Mouse (Mus musculus) liver, embryonic 16.5 days (tissue): ENCODE data around the gene Erp27. TPM values are rescaled to one million over a fixed set of nuclear protein-coding genes. Genes with fewer than 3 reads are reported as not detected.
"Not testable (repeated sequence)": the region's sequence is repeated elsewhere in the genome, so short reads cannot be mapped to it uniquely, and the experiment has no call there.

Source experiments
- ATAC-seq: fragments of 200-750 bp; cut with Nextera tagmentation; 2 replicates; pipeline ENCODE4 v1.8.0; 2017; ENCODE audit warnings: low read depth, mild to moderate bottlenecking, moderate number of reproducible peaks, moderate library complexity
- H3K27ac ChIP-seq: fragments of 300-500 bp; sonication (generic); 2 replicates; pipeline ENCODE4 v1.5.1; 2014; ENCODE audit warnings: mild to moderate bottlenecking, low read length
- H3K27me3 ChIP-seq: fragments of 300-500 bp; sonication (generic); 2 replicates; pipeline ENCODE4 v1.6.1; 2014; ENCODE audit warnings: low read depth, low read length, mixed read lengths; ENCODE audit not compliant: control insufficient read depth, insufficient read depth
- H3K36me3 ChIP-seq: fragments of 300-500 bp; sonication (generic); 2 replicates; pipeline ENCODE4 v1.6.1; 2014; ENCODE audit warnings: mild to moderate bottlenecking; ENCODE audit not compliant: control insufficient read depth, insufficient read depth
- H3K4me1 ChIP-seq: fragments of 300-500 bp; sonication (generic); 2 replicates; pipeline ENCODE4 v1.6.1; 2014; ENCODE audit warnings: low read depth, low read length, mixed read lengths; ENCODE audit not compliant: control insufficient read depth
- H3K4me2 ChIP-seq: fragments of 300-500 bp; sonication (generic); 2 replicates; pipeline ENCODE4 v1.6.1; 2014; ENCODE audit warnings: low read depth, low read length, mixed read lengths
- H3K4me3 ChIP-seq: fragments of 300-500 bp; sonication (generic); 2 replicates; pipeline ENCODE4 v1.5.1; 2014; ENCODE audit warnings: low read depth, mild to moderate bottlenecking, low read length
- H3K9ac ChIP-seq: fragments of 300-500 bp; sonication (generic); 2 replicates; pipeline ENCODE4 v1.6.1; 2014; ENCODE audit warnings: low read depth, low read length
- H3K9me3 ChIP-seq: fragments of 300-500 bp; sonication (generic); replicated peaks from 2 replicates; pipeline ENCODE4 v1.6.1; 2016; ENCODE audit warnings: low read length; ENCODE audit not compliant: control insufficient read depth
- WGBS: fragments of 180-500 bp; shearing (Covaris S2); extraction: QIAGEN DNeasy Blood & Tissue Kit; methylation state at CpG from one replicate; pipeline ENCODE4 v1.1.7; 2014; ENCODE audit not compliant: insufficient replicate concordance; 5-methylcytosine and 5-hydroxymethylcytosine counted together
- polyA plus RNA-seq: library from polyadenylated mRNA; unstranded; fragments of >200 nt; fragmentation: Nextera tagmentation; extraction: Ambion mirVana; gene quantifications from 2 replicates; pipeline ENCODE4 v1.2.1, GENCODE M21; 2015

The Erp27 gene
- polyA plus RNA-seq, result 0.44 and 0.71 TPM in 2 replicates

- H3K4me3 ChIP-seq, result no peak within 1 kb of the TSS
- WGBS, result 57% methylated on average over 5 of the region's 5 CpGs
- no peaks in the 10 kb centered on the region; the same call in 1 of the 2 replicates for H3K36me3 ChIP-seq
- no peaks in the 10 kb centered on the region for H3K9me3 ChIP-seq
- H3K4me2 ChIP-seq, result no peak within 1 kb of the TSS
- no peak within 1 kb of the TSS for H3K27ac ChIP-seq
- no peak for ATAC-seq
- no peak within 1 kb of the TSS for H3K9ac ChIP-seq
- no peaks in the 10 kb centered on the region for H3K27me3 ChIP-seq
- no peaks in the 10 kb centered on the region for H3K4me1 ChIP-seq
Observed at GRCm38 (mm10) chr6:136922080-136922479, at the start of gene Erp27. Gene Erp27 (minus strand): TSS chr6:136922180.

- 16% methylated on average over 4 of the region's 4 CpGs for WGBS
- not testable (repeated sequence) for ATAC-seq, H3K36me3 ChIP-seq, H3K27me3 ChIP-seq, H3K9ac ChIP-seq, H3K27ac ChIP-seq, H3K4me3 ChIP-seq, H3K4me2 ChIP-seq, H3K9me3 ChIP-seq, H3K4me1 ChIP-seq
Observed at GRCm38 (mm10) chr6:136968877-136969276, 46.9 kb upstream of the Erp27 start.

GRCm38 (mm10) chr6:136967466-136967865 is 45.5 kb upstream of the Erp27 start:
- Histone ChIP-seq H3K27ac (no peak overlapping the region), H3K9ac (no peak overlapping the region), H3K4me2 (no peak overlapping the region), H3K9me3 (no peaks in the 10 kb centered on the region), H3K4me3 (no peak overlapping the region), H3K27me3 (no peaks in the 10 kb centered on the region), H3K4me1 (no peaks in the 10 kb centered on the region; the same call in 1 of the 2 replicates), H3K36me3 (no peaks in the 10 kb centered on the region)
- ATAC-seq, result no peak
- 34% methylated on average over 4 of the region's 4 CpGs for WGBS

GRCm38 (mm10) chr6:136965912-136966311 is 43.9 kb upstream of the Erp27 start:
- WGBS, result 65% methylated on average over 10 of the region's 10 CpGs
- no peak for ATAC-seq
- H3K36me3 ChIP-seq, result no peaks in the 10 kb centered on the region
- H3K9me3 ChIP-seq, result no peaks in the 10 kb centered on the region
- H3K27me3 ChIP-seq, result no peaks in the 10 kb centered on the region
- H3K4me1 ChIP-seq, result no peaks in the 10 kb centered on the region; the same call in 1 of the 2 replicates
- no peak overlapping the region for H3K4me3 ChIP-seq
- no peak overlapping the region for H3K4me2 ChIP-seq
- H3K27ac ChIP-seq, result no peak overlapping the region
- no peak overlapping the region for H3K9ac ChIP-seq

GRCm38 (mm10) chr6:136964609-136965510 is 42.9 kb upstream of the Erp27 start:
- no peaks in the 10 kb centered on the region for H3K27me3 ChIP-seq
- no peak overlapping the region for H3K4me3 ChIP-seq
- WGBS, result 27% methylated on average over 13 of the region's 13 CpGs
- H3K36me3 ChIP-seq, result no peaks in the 10 kb centered on the region
- H3K9ac ChIP-seq, result no peak overlapping the region
- no peak for ATAC-seq
- H3K4me1 ChIP-seq, result no peaks in the 10 kb centered on the region; the same call in 1 of the 2 replicates
- H3K4me2 ChIP-seq, result no peak overlapping the region
- no peaks in the 10 kb centered on the region for H3K9me3 ChIP-seq
- peak overlapping the region; percentile 21; the same call in 1 of the 2 replicates for H3K27ac ChIP-seq

GRCm38 (mm10) chr6:136962957-136963356 is 41.0 kb upstream of the Erp27 start:
- no peaks in the 10 kb centered on the region for H3K9me3 ChIP-seq
- H3K4me1 ChIP-seq, result no peaks in the 10 kb centered on the region
- ATAC-seq, result no peak
- no peak overlapping the region for H3K9ac ChIP-seq
- H3K27me3 ChIP-seq, result no peaks in the 10 kb centered on the region
- H3K4me3 ChIP-seq, result no peak overlapping the region
- H3K27ac ChIP-seq, result no peak overlapping the region
- no peak overlapping the region for H3K4me2 ChIP-seq
- WGBS, result 51% methylated on average over 11 of the region's 11 CpGs
- H3K36me3 ChIP-seq, result no peaks in the 10 kb centered on the region

GRCm38 (mm10) chr6:136959131-136959530 is 37.2 kb upstream of the Erp27 start:
- no peak for ATAC-seq
- Histone ChIP-seq H3K4me1 (no peaks in the 10 kb centered on the region), H3K9me3 (no peaks in the 10 kb centered on the region), H3K4me2 (no peak overlapping the region), H3K36me3 (no peaks in the 10 kb centered on the region), H3K4me3 (no peak overlapping the region), H3K27ac (no peak overlapping the region), H3K27me3 (no peaks in the 10 kb centered on the region), H3K9ac (no peak overlapping the region)
- WGBS, result 39% methylated on average over 11 of the region's 11 CpGs

GRCm38 (mm10) chr6:136957062-136957461 is 35.1 kb upstream of the Erp27 start:
- no peaks in the 10 kb centered on the region for H3K4me1 ChIP-seq
- H3K4me3 ChIP-seq, result no peak overlapping the region
- ATAC-seq, result no peak
- H3K9ac ChIP-seq, result no peak overlapping the region
- H3K4me2 ChIP-seq, result no peak overlapping the region
- H3K36me3 ChIP-seq, result no peaks in the 10 kb centered on the region
- WGBS, result 29% methylated on average over 7 of the region's 7 CpGs
- H3K27me3 ChIP-seq, result no peaks in the 10 kb centered on the region
- H3K27ac ChIP-seq, result no peak overlapping the region
- H3K9me3 ChIP-seq, result no peaks in the 10 kb centered on the region

GRCm38 (mm10) chr6:136955240-136955639 is 33.3 kb upstream of the Erp27 start:
- no peak overlapping the region for H3K27ac ChIP-seq
- WGBS, result 48% methylated on average over 3 of the region's 3 CpGs
- H3K4me3 ChIP-seq, result no peak overlapping the region

More at GRCm38 (mm10) chr6:136955240-136955639, 33.3 kb upstream of the Erp27 start:
- Histone ChIP-seq H3K27me3 (no peaks in the 10 kb centered on the region), H3K9ac (no peak overlapping the region), H3K4me2 (no peak overlapping the region), H3K36me3 (no peaks in the 10 kb centered on the region), H3K9me3 (no peaks in the 10 kb centered on the region), H3K4me1 (no peaks in the 10 kb centered on the region)
- no peak for ATAC-seq
